Mouse (Mus musculus) limb, embryonic 10.5 days (tissue): ENCODE data around the gene Ltbp2. TPM values are rescaled to one million over a fixed set of nuclear protein-coding genes. Genes with fewer than 3 reads are reported as not detected.

ENCODE experiments used
- DNase-seq: peaks from one replicate; pipeline ENCODE4 v3.0.0-alpha.2; 2017; ENCODE audit warnings: low spot score
- H3K27ac ChIP-seq: fragments of 300-500 bp; sonication (generic); 2 replicates; pipeline ENCODE4 v1.5.1; 2016; ENCODE audit warnings: mild to moderate bottlenecking
- H3K27me3 ChIP-seq: fragments of 300-500 bp; sonication (generic); 2 replicates; pipeline ENCODE4 v1.6.1; 2016; ENCODE audit warnings: low read depth, mild to moderate bottlenecking; ENCODE audit not compliant: poor library complexity, severe bottlenecking
- H3K36me3 ChIP-seq: fragments of 300-500 bp; sonication (generic); 2 replicates; pipeline ENCODE4 v1.6.1; 2016; ENCODE audit warnings: mild to moderate bottlenecking, moderate library complexity
- H3K4me1 ChIP-seq: fragments of 300-500 bp; sonication (generic); 2 replicates; pipeline ENCODE4 v1.6.1; 2016
- H3K4me3 ChIP-seq: fragments of 300-500 bp; sonication (generic); 2 replicates; pipeline ENCODE4 v1.5.1; 2016; ENCODE audit warnings: mild to moderate bottlenecking, moderate library complexity
- H3K9me3 ChIP-seq: fragments of 300-500 bp; sonication (generic); replicated peaks from 2 replicates; pipeline ENCODE4 v1.6.1; 2016; ENCODE audit warnings: mild to moderate bottlenecking
- WGBS: fragments of 180-500 bp; shearing (Covaris S2); methylation state at CpG from one replicate; pipeline ENCODE4 v1.1.7; 2016; 5-methylcytosine and 5-hydroxymethylcytosine counted together
- polyA plus RNA-seq: library from polyadenylated mRNA; unstranded; fragments of >200 nt; fragmentation: Nextera tagmentation; extraction: Ambion mirVana; gene quantifications from 2 replicates; pipeline ENCODE4 v1.2.1, GENCODE M21; 2016

The Ltbp2 gene
- polyA plus RNA-seq, 1 experiment from 2014 or later = 0.03 TPM

GRCm38 (mm10) chr12:84900317-84900716 is 24.0 kb upstream of the Ltbp2 start:
- H3K4me3 ChIP-seq = no peak overlapping the region
- H3K27me3 ChIP-seq = no peaks in the 10 kb centered on the region
- no peaks in the 10 kb centered on the region for H3K4me1 ChIP-seq
- no peak for DNase-seq
- H3K9me3 ChIP-seq = no peaks in the 10 kb centered on the region
- 85% methylated on average over 7 of the region's 7 CpGs for WGBS
- no peak overlapping the region for H3K27ac ChIP-seq
- H3K36me3 ChIP-seq = no peaks in the 10 kb centered on the region

GRCm38 (mm10) chr12:84897322-84897721 is 21.0 kb upstream of the Ltbp2 start:
- WGBS = 77% methylated on average over 5 of the region's 5 CpGs
- H3K27ac ChIP-seq = no peak overlapping the region
- H3K4me3 ChIP-seq = no peak overlapping the region
- no peaks in the 10 kb centered on the region for H3K27me3 ChIP-seq
- H3K36me3 ChIP-seq = no peaks in the 10 kb centered on the region
- no peaks in the 10 kb centered on the region for H3K9me3 ChIP-seq
- H3K4me1 ChIP-seq = peaks cover 3% of the 10 kb centered on the region; the same call in 1 of the 2 replicates
- DNase-seq = no peak

- Histone ChIP-seq H3K4me3 (no peak overlapping the region), H3K4me1 (peaks cover 3% of the 10 kb centered on the region; the same call in 1 of the 2 replicates), H3K27ac (no peak overlapping the region), H3K27me3 (peaks cover 5% of the 10 kb centered on the region; the same call in 1 of the 2 replicates), H3K9me3 (no peaks in the 10 kb centered on the region), H3K36me3 (no peaks in the 10 kb centered on the region)
- WGBS = 77% methylated on average over 6 of the region's 6 CpGs
- DNase-seq = no peak
Observed at GRCm38 (mm10) chr12:84896235-84896634, 19.9 kb upstream of the Ltbp2 start.

GRCm38 (mm10) chr12:84893648-84894628 is 17.6 kb upstream of the Ltbp2 start:
- no peaks in the 10 kb centered on the region for H3K9me3 ChIP-seq
- peaks cover 5% of the 10 kb centered on the region; the same call in 1 of the 2 replicates for H3K27me3 ChIP-seq
- no peak overlapping the region for H3K27ac ChIP-seq
- peaks cover 3% of the 10 kb centered on the region; the same call in 1 of the 2 replicates for H3K4me1 ChIP-seq
- 55% methylated on average over 9 of the region's 9 CpGs for WGBS
- no peaks in the 10 kb centered on the region for H3K36me3 ChIP-seq
- H3K4me3 ChIP-seq = no peak overlapping the region
- no peak for DNase-seq

GRCm38 (mm10) chr12:84890289-84890688 is 14.0 kb upstream of the Ltbp2 start:
- Histone ChIP-seq H3K4me3 (no peak overlapping the region), H3K9me3 (no peaks in the 10 kb centered on the region), H3K27ac (no peak overlapping the region), H3K36me3 (no peaks in the 10 kb centered on the region), H3K27me3 (peaks cover 5% of the 10 kb centered on the region; the same call in 1 of the 2 replicates), H3K4me1 (peaks cover 3% of the 10 kb centered on the region; the same call in 1 of the 2 replicates)
- DNase-seq = no peak
- WGBS = 72% methylated on average over 15 of the region's 15 CpGs

GRCm38 (mm10) chr12:84885107-84885876 is 9.0 kb upstream of the Ltbp2 start:
- no peak overlapping the region for H3K27ac ChIP-seq
- no peak overlapping the region for H3K4me3 ChIP-seq
- H3K4me1 ChIP-seq = no peaks in the 10 kb centered on the region
- H3K36me3 ChIP-seq = no peaks in the 10 kb centered on the region
- H3K9me3 ChIP-seq = no peaks in the 10 kb centered on the region
- 77% methylated on average over 11 of the region's 11 CpGs for WGBS
- no peak for DNase-seq
- H3K27me3 ChIP-seq = peaks cover 16% of the 10 kb centered on the region; the same call in 1 of the 2 replicates

GRCm38 (mm10) chr12:84884423-84885076 is 8.2 kb upstream of the Ltbp2 start:
- Histone ChIP-seq H3K4me1 (no peaks in the 10 kb centered on the region), H3K27ac (no peak overlapping the region), H3K4me3 (no peak overlapping the region), H3K36me3 (no peaks in the 10 kb centered on the region), H3K27me3 (peaks cover 23% of the 10 kb centered on the region; the same call in 1 of the 2 replicates), H3K9me3 (no peaks in the 10 kb centered on the region)
- 87% methylated on average over 7 of the region's 7 CpGs for WGBS
- no peak for DNase-seq

- 86% methylated on average over 4 of the region's 4 CpGs for WGBS
- no peak for DNase-seq
- peaks cover 38% of the 10 kb centered on the region for H3K27me3 ChIP-seq
Observed at GRCm38 (mm10) chr12:84882796-84883195, 6.5 kb upstream of the Ltbp2 start.

GRCm38 (mm10) chr12:84880091-84880490 is 3.8 kb upstream of the Ltbp2 start:
- Histone ChIP-seq H3K36me3 (no peaks in the 10 kb centered on the region), H3K9me3 (no peaks in the 10 kb centered on the region), H3K27ac (no peak overlapping the region), H3K4me1 (peaks cover 14% of the 10 kb centered on the region), H3K27me3 (peaks cover 65% of the 10 kb centered on the region), H3K4me3 (no peak overlapping the region)
- WGBS = 69% methylated on average over 11 of the region's 11 CpGs
- no peak for DNase-seq

More at GRCm38 (mm10) chr12:84882796-84883195, 6.5 kb upstream of the Ltbp2 start:
- Histone ChIP-seq H3K4me1 (no peaks in the 10 kb centered on the region), H3K9me3 (no peaks in the 10 kb centered on the region), H3K36me3 (no peaks in the 10 kb centered on the region), H3K27ac (no peak overlapping the region), H3K4me3 (no peak overlapping the region)

GRCm38 (mm10) chr12:84875761-84876480 is 411 bp downstream of the Ltbp2 start:
- Histone ChIP-seq H3K36me3 (no peaks in the 10 kb centered on the region), H3K27me3 (peaks cover 76% of the 10 kb centered on the region), H3K27ac (0 out of 2 replicates have a peak overlapping the region, but pooled peaks have one; percentile 16), H3K4me3 (peak overlapping the region; percentile 39), H3K9me3 (no peaks in the 10 kb centered on the region), H3K4me1 (peaks cover 17% of the 10 kb centered on the region)
- 2% methylated on average over 59 of the region's 59 CpGs for WGBS
- DNase-seq = peak; percentile 67

GRCm38 (mm10) chr12:84873434-84873833 is 2.9 kb downstream of the Ltbp2 start:
- no peaks in the 10 kb centered on the region for H3K36me3 ChIP-seq
- no peak for DNase-seq
- H3K4me3 ChIP-seq = no peak overlapping the region
- H3K9me3 ChIP-seq = no peaks in the 10 kb centered on the region
- H3K27ac ChIP-seq = no peak overlapping the region
- H3K4me1 ChIP-seq = peaks cover 17% of the 10 kb centered on the region
- H3K27me3 ChIP-seq = peaks cover 64% of the 10 kb centered on the region
- WGBS = 2% methylated on average over 3 of the region's 3 CpGs

GRCm38 (mm10) chr12:84872310-84872709 is 4.0 kb downstream of the Ltbp2 start:
- Histone ChIP-seq H3K4me3 (no peak overlapping the region), H3K4me1 (peaks cover 17% of the 10 kb centered on the region), H3K27me3 (peaks cover 52% of the 10 kb centered on the region), H3K36me3 (no peaks in the 10 kb centered on the region), H3K27ac (no peak overlapping the region), H3K9me3 (no peaks in the 10 kb centered on the region)
- DNase-seq = no peak
- WGBS = 71% methylated on average over 2 of the region's 2 CpGs
